Mouse (Mus musculus): ENCODE data around the gene Olfr103. TPM values are rescaled to one million over a fixed set of nuclear protein-coding genes. Genes with fewer than 3 reads are reported as not detected.

Olfr103 gene
- total RNA-seq (2014; rRNA removed; ENCODE audit: low replicate concordance) (not detected in 2 replicates), polyA plus RNA-seq (2015; fragmentation: Nextera tagmentation; extraction: Ambion mirVana) (not detected in 2 replicates)

- 69% methylated on average over 2 of the region's 2 CpGs for WGBS
- Histone ChIP-seq H3K9me3 (replicated peaks; ENCODE audit: control insufficient read depth, low read length) (0 out of 2 replicates have a peak, but pooled peaks cover 5% of the 10 kb centered on the region), H3K27ac (ENCODE audit: low read depth) (no peak within 1 kb of the TSS), H3K4me1 (ENCODE audit: control insufficient read depth, insufficient read depth) (no peaks in the 10 kb centered on the region), H3K4me3 (ENCODE audit: low read depth, low read length) (no peak within 1 kb of the TSS), H3K9ac (replicated peaks; ENCODE audit: low read depth, low read length) (no peak within 1 kb of the TSS), H3K27me3 (ENCODE audit: control insufficient read depth, insufficient read depth, low read length) (no peaks in the 10 kb centered on the region), H3K4me2 (ENCODE audit: low read depth, low read length) (no peak within 1 kb of the TSS), H3K36me3 (replicated peaks; ENCODE audit: control insufficient read depth, insufficient read depth, low read length) (no peaks in the 10 kb centered on the region)
- TF ChIP-seq CTCF (IDR thresholded peaks at IDR 0.05; ENCODE audit: low read depth) (no peak), EP300 (IDR thresholded peaks at IDR 0.05; ENCODE audit: low read depth) (no peak)
- DNase-seq (ENCODE audit: low spot score): no peak
- no peak for ATAC-seq (ENCODE audit: insufficient read depth, low read depth)
These were observed at the start of gene Olfr103 for GRCm38 (mm10) chr17:37339598-37339997. Gene Olfr103, minus strand, starts transcription at chr17:37339698.

- Histone ChIP-seq H3K27me3 (ENCODE audit: control insufficient read depth, insufficient read depth, low read length) (no peaks in the 10 kb centered on the region), H3K36me3 (replicated peaks; ENCODE audit: control insufficient read depth, insufficient read depth, low read length) (no peaks in the 10 kb centered on the region), H3K4me2 (ENCODE audit: low read depth, low read length) (no peak within 1 kb of the TSS), H3K4me1 (ENCODE audit: control insufficient read depth, insufficient read depth) (no peaks in the 10 kb centered on the region), H3K9ac (replicated peaks; ENCODE audit: low read depth, low read length) (no peak within 1 kb of the TSS), H3K9me3 (replicated peaks; ENCODE audit: control insufficient read depth, low read length) (no peaks in the 10 kb centered on the region), H3K4me3 (ENCODE audit: low read depth, low read length) (no peak within 1 kb of the TSS), H3K27ac (ENCODE audit: low read depth) (no peak within 1 kb of the TSS)
- DNase-seq (ENCODE audit: low spot score) (no peak), ATAC-seq (ENCODE audit: insufficient read depth, low read depth) (no peak)
- TF ChIP-seq CTCF (IDR thresholded peaks at IDR 0.05; ENCODE audit: low read depth) (no peak), EP300 (IDR thresholded peaks at IDR 0.05; ENCODE audit: low read depth) (no peak)
These were observed 39.2 kb upstream of the Olfr103 start, which contains the start of gene Olfr105-ps for GRCm38 (mm10) chr17:37378733-37379132. Gene Olfr105-ps, plus strand, starts transcription at chr17:37379033.

GRCm38 (mm10) chr17:37359282-37359681 is 19.8 kb upstream of the Olfr103 start, which contains the start of gene Olfr104-ps:
Gene Olfr104-ps, plus strand, starts transcription at chr17:37359582.
- H3K36me3 ChIP-seq (replicated peaks; ENCODE audit: control insufficient read depth, insufficient read depth, low read length): no peaks in the 10 kb centered on the region
- no peak within 1 kb of the TSS for H3K4me3 ChIP-seq (ENCODE audit: low read depth, low read length)
- no peak within 1 kb of the TSS for H3K27ac ChIP-seq (ENCODE audit: low read depth)
- no peak within 1 kb of the TSS for H3K4me2 ChIP-seq (ENCODE audit: low read depth, low read length)
- H3K27me3 ChIP-seq (ENCODE audit: control insufficient read depth, insufficient read depth, low read length): no peaks in the 10 kb centered on the region
- no peaks in the 10 kb centered on the region for H3K4me1 ChIP-seq (ENCODE audit: control insufficient read depth, insufficient read depth)
- DNase-seq (ENCODE audit: low spot score): no peak
- no peak for ATAC-seq (ENCODE audit: insufficient read depth, low read depth)
- TF ChIP-seq EP300 (IDR thresholded peaks at IDR 0.05; ENCODE audit: low read depth) (no peak), CTCF (IDR thresholded peaks at IDR 0.05; ENCODE audit: low read depth) (no peak)
- H3K9ac ChIP-seq (replicated peaks; ENCODE audit: low read depth, low read length): no peak within 1 kb of the TSS
- H3K9me3 ChIP-seq (replicated peaks; ENCODE audit: control insufficient read depth, low read length): no peaks in the 10 kb centered on the region

GRCm38 (mm10) chr17:37316954-37317353 is 22.5 kb downstream of the Olfr103 start, which contains the start of gene Olfr102:
Gene Olfr102, minus strand, starts transcription at chr17:37317054.
- ATAC-seq (ENCODE audit: insufficient read depth, low read depth) (no peak), DNase-seq (ENCODE audit: low spot score) (no peak)
- Histone ChIP-seq H3K9me3 (replicated peaks; ENCODE audit: control insufficient read depth, low read length) (0 out of 2 replicates have a peak, but pooled peaks cover 4% of the 10 kb centered on the region), H3K36me3 (replicated peaks; ENCODE audit: control insufficient read depth, insufficient read depth, low read length) (no peaks in the 10 kb centered on the region), H3K27me3 (ENCODE audit: control insufficient read depth, insufficient read depth, low read length) (no peaks in the 10 kb centered on the region), H3K27ac (ENCODE audit: low read depth) (no peak within 1 kb of the TSS), H3K4me1 (ENCODE audit: control insufficient read depth, insufficient read depth) (no peaks in the 10 kb centered on the region), H3K9ac (replicated peaks; ENCODE audit: low read depth, low read length) (no peak within 1 kb of the TSS), H3K4me2 (ENCODE audit: low read depth, low read length) (no peak within 1 kb of the TSS), H3K4me3 (ENCODE audit: low read depth, low read length) (no peak within 1 kb of the TSS)
- TF ChIP-seq EP300 (IDR thresholded peaks at IDR 0.05; ENCODE audit: low read depth): no peak

GRCm38 (mm10) chr17:37310146-37310699 is 29.3 kb downstream of the Olfr103 start:
- Histone ChIP-seq H3K9me3 (replicated peaks; ENCODE audit: control insufficient read depth, low read length) (no peaks in the 10 kb centered on the region), H3K4me1 (ENCODE audit: control insufficient read depth, insufficient read depth) (no peaks in the 10 kb centered on the region), H3K27me3 (ENCODE audit: control insufficient read depth, insufficient read depth, low read length) (no peaks in the 10 kb centered on the region), H3K36me3 (replicated peaks; ENCODE audit: control insufficient read depth, insufficient read depth, low read length) (no peaks in the 10 kb centered on the region), H3K27ac (ENCODE audit: low read depth) (no peak overlapping the region), H3K4me2 (ENCODE audit: low read depth, low read length) (no peak overlapping the region), H3K4me3 (ENCODE audit: low read depth, low read length) (no peak overlapping the region), H3K9ac (replicated peaks; ENCODE audit: low read depth, low read length) (no peak overlapping the region)
- no peak for DNase-seq (ENCODE audit: low spot score)
- ATAC-seq (ENCODE audit: insufficient read depth, low read depth): no peak
- TF ChIP-seq CTCF (IDR thresholded peaks at IDR 0.05; ENCODE audit: low read depth) (no peak), EP300 (IDR thresholded peaks at IDR 0.05; ENCODE audit: low read depth) (no peak)
- 27% methylated on average over 2 of the region's 2 CpGs for WGBS

- no peak for TF ChIP-seq CTCF (IDR thresholded peaks at IDR 0.05; ENCODE audit: low read depth)
- TF ChIP-seq EP300 (IDR thresholded peaks at IDR 0.05; ENCODE audit: low read depth): no peak
- Histone ChIP-seq H3K4me2 (ENCODE audit: low read depth, low read length) (no peak overlapping the region), H3K27me3 (ENCODE audit: control insufficient read depth, insufficient read depth, low read length) (no peaks in the 10 kb centered on the region), H3K4me3 (ENCODE audit: low read depth, low read length) (no peak overlapping the region), H3K9me3 (replicated peaks; ENCODE audit: control insufficient read depth, low read length) (no peaks in the 10 kb centered on the region), H3K36me3 (replicated peaks; ENCODE audit: control insufficient read depth, insufficient read depth, low read length) (no peaks in the 10 kb centered on the region), H3K27ac (ENCODE audit: low read depth) (no peak overlapping the region), H3K9ac (replicated peaks; ENCODE audit: low read depth, low read length) (no peak overlapping the region), H3K4me1 (ENCODE audit: control insufficient read depth, insufficient read depth) (no peaks in the 10 kb centered on the region)
- WGBS: 24% methylated on average over 4 of the region's 4 CpGs
- DNase-seq (ENCODE audit: low spot score) (no peak), ATAC-seq (ENCODE audit: insufficient read depth, low read depth) (no peak)
These were observed 31.0 kb downstream of the Olfr103 start for GRCm38 (mm10) chr17:37308483-37308882.
